Mouse (Mus musculus): ENCODE measurements at regions not wholly inside any gene's neighbourhood (a gene's known extent, or its start where the extent isn't known, plus 50 kb on each side); places are given as distances from the start of the nearest gene placed in this dataset.

GRCm38 (mm10) chr13:15283065-15283464, 180.0 kb upstream of the Gli3 start:
- no peak for DNase-seq

- DNase-seq: peak; percentile 8
These were observed 164.6 kb upstream of the Gli3 start for GRCm38 (mm10) chr13:15298457-15298856.

- no peak for DNase-seq
These were observed 137.6 kb upstream of the Gli3 start for GRCm38 (mm10) chr13:15325413-15325812.

- no peak for DNase-seq
These were observed 136.9 kb upstream of the Gli3 start for GRCm38 (mm10) chr13:15326146-15326545.

- DNase-seq: no peak
These were observed 133.5 kb upstream of the Gli3 start for GRCm38 (mm10) chr13:15329561-15329960.

- no peak for DNase-seq
These were observed 119.6 kb upstream of the Gli3 start for GRCm38 (mm10) chr13:15343474-15343873.

GRCm38 (mm10) chr13:15346866-15347265, 116.2 kb upstream of the Gli3 start:
- DNase-seq: no peak

- DNase-seq: no peak
These were observed 96.6 kb upstream of the Gli3 start for GRCm38 (mm10) chr13:15366437-15366836.

GRCm38 (mm10) chr13:15380081-15380480, 83.0 kb upstream of the Gli3 start:
- DNase-seq: no peak

- no peak for DNase-seq
These were observed 67.8 kb upstream of the Gli3 start for GRCm38 (mm10) chr13:15395249-15395648.

GRCm38 (mm10) chr13:15395694-15396093, 67.3 kb upstream of the Gli3 start:
- DNase-seq: no peak

GRCm38 (mm10) chr13:15398677-15399076, 64.4 kb upstream of the Gli3 start:
- no peak for DNase-seq

All from gastrocnemius, postnatal 25 days (tissue).